Mouse (Mus musculus): ENCODE results near the gene Nkx2-2. TPM values are rescaled to one million over a fixed set of nuclear protein-coding genes. Genes with fewer than 3 reads are reported as not detected.

Gene Nkx2-2
- polyA plus RNA-seq (2012; rRNA removed): 2.4 and 3.0 TPM in 2 replicates

GRCm38 (mm10) chr2:147193271-147194255, at the start of gene Nkx2-2:
Gene Nkx2-2, minus strand, starts transcription at chr2:147194243.
- H3K36me3 ChIP-seq (ENCODE audit: control insufficient read depth, insufficient read depth, low read length): no peaks in the 10 kb centered on the region
- H3K4me3 ChIP-seq (ENCODE audit: low read depth, low read length): peak within 1 kb of the TSS; percentile 26
- TF ChIP-seq CTCF (IDR thresholded peaks at IDR 0.05; ENCODE audit: extremely low read depth, insufficient read length, insufficient replicate concordance, low read depth, low read length): no peak
- no peak for TF ChIP-seq POLR2A (IDR thresholded peaks at IDR 0.05; ENCODE audit: low read depth, low read length)
- no peak within 1 kb of the TSS for H3K27ac ChIP-seq (ENCODE audit: insufficient read depth, low read depth, low read length)
- 2% methylated on average over 51 of the region's 54 CpGs for WGBS
- peaks cover 59% of the 10 kb centered on the region for H3K27me3 ChIP-seq (ENCODE audit: control insufficient read depth, insufficient read depth, low read length)
- no peaks in the 10 kb centered on the region for H3K4me1 ChIP-seq (ENCODE audit: control insufficient read depth, insufficient read depth, insufficient read length, low read length)

DNA sequence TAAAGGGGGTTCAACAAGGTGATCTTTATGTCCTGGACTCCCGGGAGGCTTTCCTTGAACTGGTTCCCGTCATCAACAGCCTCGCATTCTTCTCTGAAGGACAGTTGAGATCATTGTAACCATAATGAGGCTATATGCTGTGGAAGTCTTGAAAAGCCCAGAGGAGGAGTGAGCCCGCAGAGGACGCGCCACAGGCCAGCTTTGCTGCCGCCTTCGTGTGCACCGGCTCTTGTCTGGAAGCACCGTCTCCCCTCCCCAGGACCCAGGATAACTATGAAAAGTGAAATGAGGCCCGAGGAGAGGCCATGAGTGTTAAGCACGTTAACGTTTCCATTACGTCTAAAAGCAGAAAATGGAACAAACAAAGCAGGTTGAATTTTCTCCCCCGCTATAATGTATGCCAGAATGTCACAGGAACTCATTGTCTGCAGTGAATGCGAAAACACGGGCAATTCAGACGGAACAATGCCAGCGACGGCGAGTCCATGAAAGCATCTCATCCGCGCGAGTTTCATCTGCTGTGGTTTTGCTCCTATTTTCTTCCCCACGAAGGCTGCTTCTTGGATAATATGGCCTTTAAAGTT, 41.8 kb upstream of the Nkx2-2 start:
- TF ChIP-seq POLR2A (IDR thresholded peaks at IDR 0.05; ENCODE audit: low read depth, low read length): no peak
- no peak for TF ChIP-seq CTCF (IDR thresholded peaks at IDR 0.05; ENCODE audit: extremely low read depth, insufficient read length, insufficient replicate concordance, low read depth, low read length)
- Histone ChIP-seq H3K27ac (ENCODE audit: insufficient read depth, low read depth, low read length) (no peak overlapping the region), H3K27me3 (ENCODE audit: control insufficient read depth, insufficient read depth, low read length) (no peaks in the 10 kb centered on the region), H3K36me3 (ENCODE audit: control insufficient read depth, insufficient read depth, low read length) (no peaks in the 10 kb centered on the region), H3K4me1 (ENCODE audit: control insufficient read depth, insufficient read depth, insufficient read length, low read length) (no peaks in the 10 kb centered on the region), H3K4me3 (ENCODE audit: low read depth, low read length) (no peak overlapping the region)
- WGBS: 92% methylated on average over 25 of the region's 25 CpGs

DNA sequence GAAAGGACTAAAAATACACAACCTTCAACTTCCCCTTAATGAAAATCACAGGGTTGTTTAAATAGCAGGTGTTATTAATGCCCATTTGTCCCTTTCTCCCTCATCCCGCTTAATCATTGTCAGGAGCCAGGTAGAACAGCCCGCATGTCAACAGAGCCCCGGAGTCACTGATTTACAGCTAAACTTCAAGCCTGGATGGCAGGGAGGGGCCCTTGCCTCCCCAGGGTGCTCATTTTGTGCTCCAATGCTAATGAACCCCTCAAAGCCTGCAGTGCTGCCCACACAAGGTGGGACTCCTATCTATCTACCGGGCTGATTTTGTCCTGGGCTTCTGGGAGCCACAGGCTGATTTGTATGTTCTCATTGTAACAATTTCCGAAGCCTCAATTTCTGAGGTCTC, 37.1 kb upstream of the Nkx2-2 start:
- 26% methylated on average over 5 of the region's 5 CpGs for WGBS
- Histone ChIP-seq H3K4me1 (ENCODE audit: control insufficient read depth, insufficient read depth, insufficient read length, low read length) (no peaks in the 10 kb centered on the region), H3K36me3 (ENCODE audit: control insufficient read depth, insufficient read depth, low read length) (no peaks in the 10 kb centered on the region), H3K4me3 (ENCODE audit: low read depth, low read length) (no peak overlapping the region), H3K27ac (ENCODE audit: insufficient read depth, low read depth, low read length) (no peak overlapping the region), H3K27me3 (ENCODE audit: control insufficient read depth, insufficient read depth, low read length) (no peaks in the 10 kb centered on the region)
- TF ChIP-seq CTCF (IDR thresholded peaks at IDR 0.05; ENCODE audit: extremely low read depth, insufficient read length, insufficient replicate concordance, low read depth, low read length) (no peak), POLR2A (IDR thresholded peaks at IDR 0.05; ENCODE audit: low read depth, low read length) (no peak)

- TF ChIP-seq POLR2A (IDR thresholded peaks at IDR 0.05; ENCODE audit: low read depth, low read length) (no peak), CTCF (IDR thresholded peaks at IDR 0.05; ENCODE audit: extremely low read depth, insufficient read length, insufficient replicate concordance, low read depth, low read length) (no peak)
- Histone ChIP-seq H3K36me3 (ENCODE audit: control insufficient read depth, insufficient read depth, low read length) (no peaks in the 10 kb centered on the region), H3K27me3 (ENCODE audit: control insufficient read depth, insufficient read depth, low read length) (no peaks in the 10 kb centered on the region), H3K4me3 (ENCODE audit: low read depth, low read length) (no peak overlapping the region), H3K27ac (ENCODE audit: insufficient read depth, low read depth, low read length) (no peak overlapping the region), H3K4me1 (ENCODE audit: control insufficient read depth, insufficient read depth, insufficient read length, low read length) (no peaks in the 10 kb centered on the region)
- 5% methylated on average over 4 of the region's 4 CpGs for WGBS
Observed at GRCm38 (mm10) chr2:147205076-147205615, 11.1 kb upstream of the Nkx2-2 start.

DNA sequence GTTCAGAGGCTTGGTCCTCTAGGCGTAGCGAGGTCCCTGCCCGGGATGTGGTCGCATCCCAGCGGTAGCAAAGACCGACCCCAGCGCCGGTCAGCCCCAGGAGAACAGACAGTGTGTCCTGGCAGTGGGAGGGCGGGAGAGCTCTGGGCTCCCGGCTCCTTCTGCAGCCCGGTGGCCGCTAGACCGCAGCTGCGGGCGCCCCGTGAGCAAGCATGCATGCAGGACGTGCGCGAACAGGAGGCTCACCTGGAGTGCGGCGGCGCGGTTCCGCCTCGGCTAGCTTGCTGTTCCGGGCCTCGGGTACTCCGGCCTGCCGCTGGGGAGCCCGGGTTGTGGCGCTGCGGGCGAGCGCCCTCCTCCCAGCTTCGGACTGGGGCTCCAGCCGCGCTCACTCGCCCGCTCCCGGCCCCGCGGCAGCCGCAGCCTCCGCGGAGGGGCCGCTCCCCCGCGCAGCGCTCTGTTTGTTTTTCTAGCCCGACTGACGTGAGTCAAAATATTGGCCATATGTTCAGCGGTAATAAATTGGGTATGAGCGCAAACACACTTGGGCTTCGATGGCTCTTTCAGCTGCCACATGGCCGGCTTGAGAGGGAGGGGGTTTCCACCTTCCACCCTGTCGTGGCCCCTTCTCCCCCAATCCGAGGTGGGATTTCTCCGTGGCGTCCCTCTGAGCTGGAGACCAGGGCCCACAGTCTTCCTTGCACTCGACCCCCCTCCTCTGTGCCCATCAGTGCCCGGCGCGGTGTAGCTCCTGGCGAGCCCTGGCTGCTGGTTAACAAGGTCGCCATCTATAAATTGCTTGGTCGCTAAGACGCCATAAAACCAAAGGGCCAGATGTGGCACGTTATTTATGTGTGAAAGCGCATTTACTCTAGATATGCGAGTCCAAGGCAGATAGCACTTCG, 920 bp upstream of the Nkx2-2 start:
- no peak overlapping the region for H3K27ac ChIP-seq (ENCODE audit: insufficient read depth, low read depth, low read length)
- TF ChIP-seq POLR2A (IDR thresholded peaks at IDR 0.05; ENCODE audit: low read depth, low read length) (no peak), CTCF (IDR thresholded peaks at IDR 0.05; ENCODE audit: extremely low read depth, insufficient read length, insufficient replicate concordance, low read depth, low read length) (no peak)
- peak overlapping the region; percentile 26 for H3K4me3 ChIP-seq (ENCODE audit: low read depth, low read length)
- no peaks in the 10 kb centered on the region for H3K36me3 ChIP-seq (ENCODE audit: control insufficient read depth, insufficient read depth, low read length)
- H3K4me1 ChIP-seq (ENCODE audit: control insufficient read depth, insufficient read depth, insufficient read length, low read length): no peaks in the 10 kb centered on the region
- WGBS: 1% methylated on average over 71 of the region's 71 CpGs
- peaks cover 48% of the 10 kb centered on the region for H3K27me3 ChIP-seq (ENCODE audit: control insufficient read depth, insufficient read depth, low read length)

GRCm38 (mm10) chr2:147192731-147193130, 1.3 kb downstream of the Nkx2-2 start:
- Histone ChIP-seq H3K27me3 (ENCODE audit: control insufficient read depth, insufficient read depth, low read length) (peaks cover 66% of the 10 kb centered on the region), H3K4me3 (ENCODE audit: low read depth, low read length) (no peak overlapping the region), H3K4me1 (ENCODE audit: control insufficient read depth, insufficient read depth, insufficient read length, low read length) (no peaks in the 10 kb centered on the region), H3K27ac (ENCODE audit: insufficient read depth, low read depth, low read length) (no peak overlapping the region), H3K36me3 (ENCODE audit: control insufficient read depth, insufficient read depth, low read length) (no peaks in the 10 kb centered on the region)
- no peak for TF ChIP-seq CTCF (IDR thresholded peaks at IDR 0.05; ENCODE audit: extremely low read depth, insufficient read length, insufficient replicate concordance, low read depth, low read length)
- TF ChIP-seq POLR2A (IDR thresholded peaks at IDR 0.05; ENCODE audit: low read depth, low read length): no peak
- 11% methylated on average over 13 of the region's 13 CpGs for WGBS
